Mouse (Mus musculus): ENCODE data around the gene Slc25a36. TPM values are rescaled to one million over a fixed set of nuclear protein-coding genes. Genes with fewer than 3 reads are reported as not detected.

Gene Slc25a36
- polyA plus RNA-seq, 1 experiment from 2014 or later = 45.1 TPM

- Histone ChIP-seq H3K4me3 (ENCODE audit: low read length) (no peak overlapping the region), H3K27me3 (replicated peaks; ENCODE audit: control insufficient read depth, insufficient read depth, low read length) (no peaks in the 10 kb centered on the region; the same call in 1 of the 2 replicates), H3K4me2 (ENCODE audit: low read depth, low read length) (no peak overlapping the region), H3K27ac (ENCODE audit: low read length) (no peak overlapping the region), H3K9ac (ENCODE audit: low read depth, low read length) (no peak overlapping the region), H3K36me3 (ENCODE audit: control insufficient read depth, insufficient read depth, low read length) (no peaks in the 10 kb centered on the region), H3K4me1 (ENCODE audit: control insufficient read depth, insufficient read depth, low read length) (no peaks in the 10 kb centered on the region), H3K9me3 (ENCODE audit: control insufficient read depth, low read length) (no peaks in the 10 kb centered on the region)
- ATAC-seq = no peak
- WGBS = 83% methylated on average over 7 of the region's 7 CpGs
Observed at GRCm38 (mm10) chr9:97036656-97037055, 74.3 kb downstream of the Slc25a36 start.

GRCm38 (mm10) chr9:97027361-97027760 is 83.6 kb downstream of the Slc25a36 start:
- no peaks in the 10 kb centered on the region for H3K36me3 ChIP-seq (ENCODE audit: control insufficient read depth, insufficient read depth, low read length)
- ATAC-seq = no peak

GRCm38 (mm10) chr9:97026006-97026405 is 85.0 kb downstream of the Slc25a36 start:
- H3K4me1 ChIP-seq (ENCODE audit: control insufficient read depth, insufficient read depth, low read length) = no peaks in the 10 kb centered on the region
- no peak overlapping the region for H3K4me2 ChIP-seq (ENCODE audit: low read depth, low read length)
- ATAC-seq = no peak
- no peak overlapping the region for H3K9ac ChIP-seq (ENCODE audit: low read depth, low read length)
- H3K9me3 ChIP-seq (ENCODE audit: control insufficient read depth, low read length) = no peaks in the 10 kb centered on the region
- no peak overlapping the region for H3K4me3 ChIP-seq (ENCODE audit: low read length)
- WGBS = 89% methylated on average over 4 of the region's 4 CpGs
- no peaks in the 10 kb centered on the region for H3K36me3 ChIP-seq (ENCODE audit: control insufficient read depth, insufficient read depth, low read length)
- H3K27me3 ChIP-seq (replicated peaks; ENCODE audit: control insufficient read depth, insufficient read depth, low read length) = no peaks in the 10 kb centered on the region
- H3K27ac ChIP-seq (ENCODE audit: low read length) = no peak overlapping the region

More at GRCm38 (mm10) chr9:97027361-97027760, 83.6 kb downstream of the Slc25a36 start:
- no peaks in the 10 kb centered on the region for H3K9me3 ChIP-seq (ENCODE audit: control insufficient read depth, low read length)
- 77% methylated on average over 12 of the region's 12 CpGs for WGBS
- no peak overlapping the region for H3K9ac ChIP-seq (ENCODE audit: low read depth, low read length)
- H3K4me3 ChIP-seq (ENCODE audit: low read length) = no peak overlapping the region
- no peak overlapping the region for H3K4me2 ChIP-seq (ENCODE audit: low read depth, low read length)
- H3K27ac ChIP-seq (ENCODE audit: low read length) = no peak overlapping the region
- H3K4me1 ChIP-seq (ENCODE audit: control insufficient read depth, insufficient read depth, low read length) = no peaks in the 10 kb centered on the region
- no peaks in the 10 kb centered on the region for H3K27me3 ChIP-seq (replicated peaks; ENCODE audit: control insufficient read depth, insufficient read depth, low read length)

Other genes starting within 250 kb of the Slc25a36 start
- 35.2 and 38.1 TPM in 2 replicates for gene Pxylp1, start 218.5 kb downstream of the Slc25a36 start, polyA plus RNA-seq (2015; fragmentation: Nextera tagmentation; extraction: Ambion mirVana)
- gene Spsb4, start 92.3 kb downstream of the Slc25a36 start, polyA plus RNA-seq (2015; fragmentation: Nextera tagmentation; extraction: Ambion mirVana) = 28.7 and 34.0 TPM in 2 replicates